Mouse (Mus musculus): ENCODE data around the gene Hhat. TPM values are rescaled to one million over a fixed set of nuclear protein-coding genes. Genes with fewer than 3 reads are reported as not detected.

The Hhat gene
- total RNA-seq, 1 experiment = 2.8 TPM

GRCm38 (mm10) chr1:192544901-192545300 is 226.1 kb downstream of the Hhat start:
- no peak for TF ChIP-seq MAFK (IDR thresholded peaks at IDR 0.05; ENCODE audit: insufficient read depth, low read depth, low read length)
- TF ChIP-seq ZC3H11A (IDR thresholded peaks at IDR 0.05; ENCODE audit: borderline replicate concordance, low read depth, low read length) = no peak
- no peak for TF ChIP-seq ZNF384 (IDR thresholded peaks at IDR 0.05; ENCODE audit: low read depth, low read length)
- no peak for TF ChIP-seq CHD2 (IDR thresholded peaks at IDR 0.05; ENCODE audit: low read depth, low read length)
- no peak for TF ChIP-seq HCFC1 (IDR thresholded peaks at IDR 0.05; ENCODE audit: borderline replicate concordance, insufficient read depth, low read length)
- H3K4me1 ChIP-seq (ENCODE audit: control insufficient read depth in 2 of 2, insufficient read depth in 2 of 2, low read length in 2 of 2, poor library complexity in 1 of 2) = no peaks in the 10 kb centered on the region
- in situ Hi-C loops (cut with MboI; ENCODE audit: low sequenced_read_pairs in 2 of 2, unreplicated experiment in 2 of 2) = no loop called here
- no peaks in the 10 kb centered on the region for H3K36me3 ChIP-seq (ENCODE audit: control insufficient read depth, insufficient read depth, low read length, poor library complexity, severe bottlenecking)
- H3K9ac ChIP-seq (ENCODE audit: insufficient read depth, low read depth, low read length, poor library complexity, severe bottlenecking) = no peak overlapping the region
- H3K4me3 ChIP-seq (ENCODE audit: insufficient read depth in 1 of 2, low read depth in 1 of 2, low read length in 2 of 2, poor library complexity in 1 of 2, severe bottlenecking in 1 of 2) = no peak overlapping the region
- H3K9me3 ChIP-seq (ENCODE audit: control insufficient read depth, insufficient read depth, low read depth, low read length) = no peaks in the 10 kb centered on the region
- no peak for DNase-seq (ENCODE audit: low read depth, low spot score)
- no peak overlapping the region for H3K27ac ChIP-seq (ENCODE audit: insufficient read depth, low read depth, low read length, poor library complexity, severe bottlenecking)

GRCm38 (mm10) chr1:192544091-192544490 is 226.9 kb downstream of the Hhat start:
- DNase-seq (ENCODE audit: low read depth, low spot score) = no peak
- H3K4me1 ChIP-seq (ENCODE audit: control insufficient read depth in 2 of 2, insufficient read depth in 2 of 2, low read length in 2 of 2, poor library complexity in 1 of 2) = no peaks in the 10 kb centered on the region
- in situ Hi-C loops (cut with MboI; ENCODE audit: low sequenced_read_pairs in 2 of 2, unreplicated experiment in 2 of 2) = no loop called here
- no peak overlapping the region for H3K4me3 ChIP-seq (ENCODE audit: insufficient read depth in 1 of 2, low read depth in 1 of 2, low read length in 2 of 2, poor library complexity in 1 of 2, severe bottlenecking in 1 of 2)
- no peaks in the 10 kb centered on the region for H3K36me3 ChIP-seq (ENCODE audit: control insufficient read depth, insufficient read depth, low read length, poor library complexity, severe bottlenecking)
- no peak overlapping the region for H3K9ac ChIP-seq (ENCODE audit: insufficient read depth, low read depth, low read length, poor library complexity, severe bottlenecking)
- H3K27ac ChIP-seq (ENCODE audit: insufficient read depth, low read depth, low read length, poor library complexity, severe bottlenecking) = no peak overlapping the region
- no peak for TF ChIP-seq ZC3H11A (IDR thresholded peaks at IDR 0.05; ENCODE audit: borderline replicate concordance, low read depth, low read length)
- no peak for TF ChIP-seq HCFC1 (IDR thresholded peaks at IDR 0.05; ENCODE audit: borderline replicate concordance, insufficient read depth, low read length)
- no peak for TF ChIP-seq ZNF384 (IDR thresholded peaks at IDR 0.05; ENCODE audit: low read depth, low read length)
- TF ChIP-seq CHD2 (IDR thresholded peaks at IDR 0.05; ENCODE audit: low read depth, low read length) = no peak
- no peak for TF ChIP-seq MAFK (IDR thresholded peaks at IDR 0.05; ENCODE audit: insufficient read depth, low read depth, low read length)
- H3K9me3 ChIP-seq (ENCODE audit: control insufficient read depth, insufficient read depth, low read depth, low read length) = no peaks in the 10 kb centered on the region

- Histone ChIP-seq H3K9me3 (ENCODE audit: control insufficient read depth, insufficient read depth, low read depth, low read length) (no peaks in the 10 kb centered on the region), H3K9ac (ENCODE audit: insufficient read depth, low read depth, low read length, poor library complexity, severe bottlenecking) (no peak overlapping the region), H3K4me1 (ENCODE audit: control insufficient read depth in 2 of 2, insufficient read depth in 2 of 2, low read length in 2 of 2, poor library complexity in 1 of 2) (no peaks in the 10 kb centered on the region), H3K4me3 (ENCODE audit: insufficient read depth in 1 of 2, low read depth in 1 of 2, low read length in 2 of 2, poor library complexity in 1 of 2, severe bottlenecking in 1 of 2) (no peak overlapping the region), H3K27ac (ENCODE audit: insufficient read depth, low read depth, low read length, poor library complexity, severe bottlenecking) (no peak overlapping the region), H3K36me3 (ENCODE audit: control insufficient read depth, insufficient read depth, low read length, poor library complexity, severe bottlenecking) (no peaks in the 10 kb centered on the region)
- DNase-seq (ENCODE audit: low read depth, low spot score) = no peak
- in situ Hi-C loops (cut with MboI; ENCODE audit: low sequenced_read_pairs in 2 of 2, unreplicated experiment in 2 of 2) = no loop called here
- TF ChIP-seq HCFC1 (IDR thresholded peaks at IDR 0.05; ENCODE audit: borderline replicate concordance, insufficient read depth, low read length) (no peak), ZC3H11A (IDR thresholded peaks at IDR 0.05; ENCODE audit: borderline replicate concordance, low read depth, low read length) (no peak), MAFK (IDR thresholded peaks at IDR 0.05; ENCODE audit: insufficient read depth, low read depth, low read length) (no peak), ZNF384 (IDR thresholded peaks at IDR 0.05; ENCODE audit: low read depth, low read length) (no peak), CHD2 (IDR thresholded peaks at IDR 0.05; ENCODE audit: low read depth, low read length) (no peak)
These were observed 227.3 kb downstream of the Hhat start for GRCm38 (mm10) chr1:192543686-192544085.

- no peak overlapping the region for H3K4me3 ChIP-seq (ENCODE audit: insufficient read depth in 1 of 2, low read depth in 1 of 2, low read length in 2 of 2, poor library complexity in 1 of 2, severe bottlenecking in 1 of 2)
- H3K9me3 ChIP-seq (ENCODE audit: control insufficient read depth, insufficient read depth, low read depth, low read length) = no peaks in the 10 kb centered on the region
- no peak overlapping the region for H3K9ac ChIP-seq (ENCODE audit: insufficient read depth, low read depth, low read length, poor library complexity, severe bottlenecking)
- DNase-seq (ENCODE audit: low read depth, low spot score) = no peak
- H3K4me1 ChIP-seq (ENCODE audit: control insufficient read depth in 2 of 2, insufficient read depth in 2 of 2, low read length in 2 of 2, poor library complexity in 1 of 2) = no peaks in the 10 kb centered on the region
- no peak for TF ChIP-seq HCFC1 (IDR thresholded peaks at IDR 0.05; ENCODE audit: borderline replicate concordance, insufficient read depth, low read length)
- TF ChIP-seq CHD2 (IDR thresholded peaks at IDR 0.05; ENCODE audit: low read depth, low read length) = no peak
- no peak for TF ChIP-seq ZNF384 (IDR thresholded peaks at IDR 0.05; ENCODE audit: low read depth, low read length)
- TF ChIP-seq MAFK (IDR thresholded peaks at IDR 0.05; ENCODE audit: insufficient read depth, low read depth, low read length) = no peak
- TF ChIP-seq ZC3H11A (IDR thresholded peaks at IDR 0.05; ENCODE audit: borderline replicate concordance, low read depth, low read length) = no peak
- H3K27ac ChIP-seq (ENCODE audit: insufficient read depth, low read depth, low read length, poor library complexity, severe bottlenecking) = no peak overlapping the region
- in situ Hi-C loops (cut with MboI; ENCODE audit: low sequenced_read_pairs in 2 of 2, unreplicated experiment in 2 of 2) = no loop called here
- no peaks in the 10 kb centered on the region for H3K36me3 ChIP-seq (ENCODE audit: control insufficient read depth, insufficient read depth, low read length, poor library complexity, severe bottlenecking)
These were observed 228.9 kb downstream of the Hhat start for GRCm38 (mm10) chr1:192542093-192542492.

GRCm38 (mm10) chr1:192537169-192537568 is 233.9 kb downstream of the Hhat start:
- Histone ChIP-seq H3K4me3 (ENCODE audit: insufficient read depth in 1 of 2, low read depth in 1 of 2, low read length in 2 of 2, poor library complexity in 1 of 2, severe bottlenecking in 1 of 2) (no peak overlapping the region), H3K9ac (ENCODE audit: insufficient read depth, low read depth, low read length, poor library complexity, severe bottlenecking) (no peak overlapping the region), H3K36me3 (ENCODE audit: control insufficient read depth, insufficient read depth, low read length, poor library complexity, severe bottlenecking) (no peaks in the 10 kb centered on the region), H3K27ac (ENCODE audit: insufficient read depth, low read depth, low read length, poor library complexity, severe bottlenecking) (no peak overlapping the region), H3K9me3 (ENCODE audit: control insufficient read depth, insufficient read depth, low read depth, low read length) (no peaks in the 10 kb centered on the region), H3K4me1 (ENCODE audit: control insufficient read depth in 2 of 2, insufficient read depth in 2 of 2, low read length in 2 of 2, poor library complexity in 1 of 2) (no peaks in the 10 kb centered on the region)
- TF ChIP-seq CHD2 (IDR thresholded peaks at IDR 0.05; ENCODE audit: low read depth, low read length) = no peak
- no peak for TF ChIP-seq ZC3H11A (IDR thresholded peaks at IDR 0.05; ENCODE audit: borderline replicate concordance, low read depth, low read length)
- no peak for TF ChIP-seq ZNF384 (IDR thresholded peaks at IDR 0.05; ENCODE audit: low read depth, low read length)
- TF ChIP-seq MAFK (IDR thresholded peaks at IDR 0.05; ENCODE audit: insufficient read depth, low read depth, low read length) = no peak
- no peak for TF ChIP-seq HCFC1 (IDR thresholded peaks at IDR 0.05; ENCODE audit: borderline replicate concordance, insufficient read depth, low read length)
- no peak for DNase-seq (ENCODE audit: low read depth, low spot score)
- in situ Hi-C loops (cut with MboI; ENCODE audit: low sequenced_read_pairs in 2 of 2, unreplicated experiment in 2 of 2) = no loop called here
